Mouse (Mus musculus): ENCODE measurements around the gene Ccnb3. TPM values are rescaled to one million over a fixed set of nuclear protein-coding genes. Genes with fewer than 3 reads are reported as not detected.

Gene Ccnb3
- polyA plus RNA-seq, 1 experiment from 2014 or later, result not detected

GRCm38 (mm10) chrX:6971956-6972355, 69.5 kb downstream of the Ccnb3 start:
- no peak overlapping the region for H3K4me3 ChIP-seq (ENCODE audit: low read length)
- no peaks in the 10 kb centered on the region for H3K4me1 ChIP-seq (replicated peaks; ENCODE audit: control insufficient read depth, insufficient read depth, low read length)
- H3K27ac ChIP-seq (ENCODE audit: low read length), result no peak overlapping the region
- H3K36me3 ChIP-seq (ENCODE audit: control insufficient read depth, insufficient read depth, low read length), result no peaks in the 10 kb centered on the region
- no peaks in the 10 kb centered on the region for H3K27me3 ChIP-seq (ENCODE audit: control insufficient read depth, insufficient read depth, low read depth, low read length)
- ATAC-seq (ENCODE audit: low read depth), result no peak
- no peak overlapping the region for H3K4me2 ChIP-seq (ENCODE audit: low read depth, low read length)
- no peaks in the 10 kb centered on the region for H3K9me3 ChIP-seq (ENCODE audit: control insufficient read depth, low read length)
- 45% methylated on average over 1 of the region's 1 CpGs for WGBS
- no peak overlapping the region for H3K9ac ChIP-seq (ENCODE audit: low read length)

DNA sequence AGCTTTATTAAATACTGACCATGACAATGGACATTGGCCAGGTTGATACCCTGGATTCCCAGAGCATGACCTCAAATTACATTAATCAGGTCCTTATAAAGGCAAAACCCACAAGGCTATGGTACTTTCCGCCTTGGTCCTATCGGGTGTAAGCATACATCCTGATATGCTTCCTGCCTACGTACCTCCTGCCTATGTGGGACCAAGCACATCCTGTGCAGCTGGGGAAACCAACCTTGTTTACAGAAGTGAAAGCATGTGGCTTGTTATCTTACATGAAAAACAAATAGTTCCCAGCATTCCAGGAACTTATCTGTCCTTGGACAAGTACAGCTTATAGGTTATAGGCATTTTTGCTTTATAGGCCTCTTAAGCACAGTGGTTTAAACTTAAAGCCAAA, 72.8 kb downstream of the Ccnb3 start:
- 70% methylated on average over 3 of the region's 3 CpGs for WGBS
- Histone ChIP-seq H3K4me2 (ENCODE audit: low read depth, low read length) (no peak overlapping the region), H3K9me3 (ENCODE audit: control insufficient read depth, low read length) (no peaks in the 10 kb centered on the region), H3K36me3 (ENCODE audit: control insufficient read depth, insufficient read depth, low read length) (no peaks in the 10 kb centered on the region), H3K4me1 (replicated peaks; ENCODE audit: control insufficient read depth, insufficient read depth, low read length) (no peaks in the 10 kb centered on the region), H3K27me3 (ENCODE audit: control insufficient read depth, insufficient read depth, low read depth, low read length) (no peaks in the 10 kb centered on the region), H3K9ac (ENCODE audit: low read length) (no peak overlapping the region), H3K27ac (ENCODE audit: low read length) (no peak overlapping the region), H3K4me3 (ENCODE audit: low read length) (no peak overlapping the region)
- no peak; the same call in 1 of the 2 replicates for ATAC-seq (ENCODE audit: low read depth)

Other genes starting within 250 kb of the Ccnb3 start
- not detected in 2 replicates for gene Akap4, start 25.9 kb upstream of the Ccnb3 start, polyA plus RNA-seq (2015; fragmentation: Nextera tagmentation; extraction: Ambion mirVana)

Measured in lung, embryonic 16.5 days (tissue).